Mouse (Mus musculus): ENCODE data around the gene Kcnab3. TPM values are rescaled to one million over a fixed set of nuclear protein-coding genes. Genes with fewer than 3 reads are reported as not detected.
A peak's percentile ranks its signal among the peaks of the same experiment; 100 is the strongest.

The Kcnab3 gene
- total RNA-seq, 2 experiments from 2014 or later: not detected

GRCm38 (mm10) chr11:69367616-69368355 lies 41.7 kb downstream of the Kcnab3 start:
- DNase-seq: no peak
- TF ChIP-seq CTCF (IDR thresholded peaks at IDR 0.05): no peak
- H3K27ac ChIP-seq: peak overlapping the region; percentile 94
- H3K4me3 ChIP-seq: peak overlapping the region; percentile 89
- intact Hi-C loops (cut with DNase I): no loop called here

- DNase-seq: peak; percentile 67
- H3K27ac ChIP-seq: peak overlapping the region; percentile 94
- no peak for TF ChIP-seq CTCF (IDR thresholded peaks at IDR 0.05)
- intact Hi-C loops (cut with DNase I): no loop called here
- peak overlapping the region; percentile 89 for H3K4me3 ChIP-seq
Observed at GRCm38 (mm10) chr11:69368356-69369214, 42.5 kb downstream of the Kcnab3 start.

DNA sequence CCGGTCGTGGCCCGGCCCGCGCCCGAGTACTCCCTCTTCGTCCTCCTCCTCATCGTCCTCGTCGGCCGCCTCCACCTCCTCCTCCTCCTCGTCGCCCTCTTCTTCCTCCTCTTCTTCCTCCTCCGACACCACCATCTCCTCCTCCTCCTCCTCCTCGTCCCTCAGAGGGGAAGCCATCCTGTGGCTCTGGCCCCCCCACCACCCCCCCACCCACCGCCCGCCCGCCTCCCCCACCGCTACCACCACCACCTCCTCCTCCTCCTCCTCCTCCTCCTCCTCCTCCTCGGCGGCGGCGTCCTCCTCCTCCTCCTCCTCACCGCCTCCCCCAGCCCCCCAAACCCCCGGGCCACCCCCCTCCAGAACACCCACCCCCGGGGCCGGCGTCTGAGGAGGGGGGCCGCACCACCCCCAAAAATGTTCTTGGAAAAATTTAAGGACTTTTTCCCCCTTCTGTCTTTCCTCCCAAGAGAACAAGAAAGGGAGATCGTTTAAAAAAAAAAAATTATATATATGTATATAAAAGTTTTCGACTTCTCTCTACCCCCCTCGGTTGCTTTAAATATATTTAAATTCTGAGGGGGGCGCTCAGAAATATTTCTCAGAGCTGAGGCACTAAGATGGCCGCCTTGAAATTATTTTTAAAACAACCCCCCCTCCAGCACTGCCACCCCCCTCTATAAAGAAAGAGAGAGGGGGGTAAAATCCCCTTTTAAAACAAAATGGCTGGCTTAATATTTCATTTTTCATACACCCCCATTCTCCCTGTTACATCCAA lies 43.3 kb downstream of the Kcnab3 start, which contains the start of gene Chd3:
Gene Chd3 (minus strand): TSS at position 192 of the 775 bp plus-strand sequence.
- intact Hi-C loops (cut with DNase I): no loop called here
- Histone ChIP-seq H3K27ac (peak within 1 kb of the TSS; percentile 94), H3K4me3 (peak within 1 kb of the TSS; percentile 89)
- TF ChIP-seq CTCF (IDR thresholded peaks at IDR 0.05): no peak
- DNase-seq: peak; percentile 36

- no peak for TF ChIP-seq CTCF (IDR thresholded peaks at IDR 0.05)
- H3K4me3 ChIP-seq: peak overlapping the region; percentile 89; the same call in 1 of the 2 replicates
- H3K27ac ChIP-seq: peak overlapping the region; percentile 35; the same call in 1 of the 2 replicates
- no peak for DNase-seq
- intact Hi-C loops (cut with DNase I): no loop called here
Observed at GRCm38 (mm10) chr11:69369990-69370816, 44.1 kb downstream of the Kcnab3 start.

DNA sequence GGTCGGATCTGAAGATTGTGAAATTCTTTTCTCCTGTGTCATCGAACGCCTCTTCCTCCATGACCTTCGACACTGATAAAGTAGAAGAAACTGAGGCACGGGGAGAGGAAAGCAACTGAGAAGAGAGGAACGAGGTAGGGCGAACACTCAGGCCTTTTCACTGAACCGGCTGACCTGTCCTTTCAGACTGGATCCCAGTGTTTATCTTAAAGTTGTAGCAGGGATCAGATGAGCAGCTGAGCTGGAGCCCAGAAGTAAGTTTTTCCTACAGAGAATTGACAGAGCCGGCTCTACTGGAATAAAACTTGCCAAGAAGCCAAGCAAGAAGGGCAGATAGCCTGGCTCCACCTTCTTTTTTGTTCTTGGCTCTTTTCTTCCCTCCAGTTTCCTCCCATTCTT lies 44.8 kb downstream of the Kcnab3 start:
- intact Hi-C loops (cut with DNase I): no loop called here
- H3K4me3 ChIP-seq: no peak overlapping the region
- DNase-seq: no peak
- TF ChIP-seq CTCF (IDR thresholded peaks at IDR 0.05): no peak
- H3K27ac ChIP-seq: peak overlapping the region; percentile 35; the same call in 1 of the 2 replicates

- intact Hi-C loops (cut with DNase I): no loop called here
- no peak overlapping the region for H3K27ac ChIP-seq
- no peak for DNase-seq
- no peak for TF ChIP-seq CTCF (IDR thresholded peaks at IDR 0.05)
- H3K4me3 ChIP-seq: no peak overlapping the region
Observed at GRCm38 (mm10) chr11:69371601-69372000, 45.5 kb downstream of the Kcnab3 start.

GRCm38 (mm10) chr11:69372056-69372779 lies 46.2 kb downstream of the Kcnab3 start:
- Histone ChIP-seq H3K27ac (no peak overlapping the region), H3K4me3 (no peak overlapping the region)
- no peak for TF ChIP-seq CTCF (IDR thresholded peaks at IDR 0.05)
- intact Hi-C loops (cut with DNase I): no loop called here
- DNase-seq: no peak

DNA sequence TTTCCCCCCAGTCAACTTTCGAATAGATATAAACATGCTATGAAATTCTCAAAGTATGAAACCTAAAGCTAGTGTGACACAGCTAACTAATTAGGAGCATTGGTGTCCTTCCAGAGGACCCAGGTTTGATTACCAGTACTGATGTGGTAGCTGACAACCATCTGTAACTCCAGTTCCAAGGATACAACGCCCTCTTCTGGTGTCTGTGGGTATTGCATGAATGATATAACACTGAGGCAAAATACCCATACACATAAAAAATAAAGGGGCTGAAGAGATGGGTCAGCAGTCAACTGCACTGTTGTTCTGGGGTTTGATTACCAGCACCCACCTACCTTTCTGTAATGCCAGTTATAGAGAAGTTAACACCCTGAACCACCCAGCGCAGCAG lies 46.7 kb downstream of the Kcnab3 start:
- no peak for DNase-seq
- Histone ChIP-seq H3K27ac (no peak overlapping the region), H3K4me3 (no peak overlapping the region)
- peak; percentile 51 for TF ChIP-seq CTCF (IDR thresholded peaks at IDR 0.05)
- intact Hi-C loops (cut with DNase I): no loop called here

DNA sequence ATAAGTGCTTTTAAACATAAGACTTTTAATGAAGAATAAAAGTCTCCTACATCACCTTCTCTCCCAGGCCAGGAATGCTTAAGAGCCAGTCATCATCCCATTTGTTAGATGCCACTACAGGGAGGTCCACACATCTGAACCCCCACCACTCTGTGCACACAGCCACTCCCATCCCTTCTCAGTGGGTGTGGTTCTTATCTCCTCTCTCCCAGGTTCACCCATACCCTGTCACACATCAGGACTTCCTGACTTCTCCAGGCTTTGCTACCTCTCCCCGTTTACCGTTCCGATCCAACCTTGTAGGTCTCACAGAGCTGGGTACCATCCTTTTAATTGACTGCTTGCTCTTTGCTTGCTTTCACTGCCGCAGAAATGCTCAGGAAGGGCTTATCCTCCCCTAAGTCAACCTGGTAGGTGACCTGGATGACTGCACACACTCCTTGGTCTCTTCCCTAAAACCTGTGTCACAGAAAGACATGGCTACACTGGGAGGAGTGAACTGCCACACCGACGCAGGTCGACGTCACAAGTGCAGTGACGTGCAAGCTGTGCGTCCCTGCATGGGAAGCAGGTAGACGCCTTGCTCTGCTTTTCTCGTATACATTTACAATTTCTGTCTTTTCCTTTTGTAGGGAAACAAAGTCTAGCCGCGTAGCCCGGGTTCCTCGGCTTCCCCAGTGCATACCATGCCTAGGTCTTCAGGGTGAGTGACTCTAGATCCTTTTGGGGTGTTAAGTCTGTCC lies 47.3 kb downstream of the Kcnab3 start:
- Histone ChIP-seq H3K4me3 (no peak overlapping the region), H3K27ac (no peak overlapping the region)
- no peak for DNase-seq
- no peak for TF ChIP-seq CTCF (IDR thresholded peaks at IDR 0.05)
- intact Hi-C loops (cut with DNase I): no loop called here

GRCm38 (mm10) chr11:69375646-69376045 lies 49.6 kb downstream of the Kcnab3 start:
- no peak overlapping the region for H3K4me3 ChIP-seq
- no peak for TF ChIP-seq CTCF (IDR thresholded peaks at IDR 0.05)
- H3K27ac ChIP-seq: no peak overlapping the region
- intact Hi-C loops (cut with DNase I): no loop called here
- DNase-seq: no peak
